Mouse (Mus musculus): ENCODE measurements around the gene Smurf1. TPM values are rescaled to one million over a fixed set of nuclear protein-coding genes. Genes with fewer than 3 reads are reported as not detected.

Gene Smurf1
- polyA plus RNA-seq, 1 experiment from 2014 or later = 18.0 TPM

DNA sequence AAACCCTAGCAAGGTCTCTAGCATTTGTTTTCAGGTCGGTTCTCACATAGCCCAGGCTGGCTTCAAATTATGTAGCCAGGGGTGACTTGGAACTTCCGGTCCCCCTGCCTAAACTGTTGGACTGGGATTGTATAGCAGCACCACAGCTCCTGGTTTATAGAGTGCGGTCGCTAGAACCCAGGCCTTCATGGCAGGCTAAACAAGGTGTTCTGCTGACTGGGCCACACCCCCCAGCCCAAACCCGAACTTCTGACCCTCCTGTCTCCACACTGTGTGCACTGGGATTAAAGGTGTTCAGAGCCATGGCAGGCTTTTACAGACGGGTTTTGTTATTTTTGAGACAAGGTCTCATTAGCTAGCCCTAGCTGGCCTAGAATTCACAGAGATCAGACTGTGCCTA, 13.5 kb upstream of the Smurf1 start:
- Histone ChIP-seq H3K27me3 (ENCODE audit: control insufficient read depth, insufficient read depth, low read length) (no peaks in the 10 kb centered on the region), H3K4me1 (ENCODE audit: control insufficient read depth in 2 of 2, insufficient read depth in 2 of 2, low read length in 2 of 2) (peaks cover 5 to 6% of the 10 kb centered on the region in 2 experiments; a peak in 2 of 4 replicates), H3K4me2 (ENCODE audit: low read length) (no peak overlapping the region), H3K9me3 (ENCODE audit: control insufficient read depth, low read length) (0 out of 2 replicates have a peak, but pooled peaks cover 4% of the 10 kb centered on the region), H3K4me3 (ENCODE audit: control insufficient read depth in 1 of 2, insufficient read depth in 1 of 2, low read depth in 1 of 2, low read length in 2 of 2) (no peak overlapping the region), H3K36me3 (ENCODE audit: control insufficient read depth, insufficient read depth, low read length) (no peaks in the 10 kb centered on the region), H3K9ac (ENCODE audit: low read length) (no peak overlapping the region), H3K27ac (replicated peaks in 1 of 2; ENCODE audit: control insufficient read depth in 1 of 2, insufficient read depth in 1 of 2, low read depth in 2 of 2, low read length in 2 of 2) (peak overlapping the region; percentile 9 to 20; a peak in 1 of 4 replicates)
- WGBS = 77% methylated on average over 6 of the region's 6 CpGs
- no peak for ATAC-seq (ENCODE audit: insufficient number of reproducible peaks, insufficient read depth, low FRiP score, low read depth)

DNA sequence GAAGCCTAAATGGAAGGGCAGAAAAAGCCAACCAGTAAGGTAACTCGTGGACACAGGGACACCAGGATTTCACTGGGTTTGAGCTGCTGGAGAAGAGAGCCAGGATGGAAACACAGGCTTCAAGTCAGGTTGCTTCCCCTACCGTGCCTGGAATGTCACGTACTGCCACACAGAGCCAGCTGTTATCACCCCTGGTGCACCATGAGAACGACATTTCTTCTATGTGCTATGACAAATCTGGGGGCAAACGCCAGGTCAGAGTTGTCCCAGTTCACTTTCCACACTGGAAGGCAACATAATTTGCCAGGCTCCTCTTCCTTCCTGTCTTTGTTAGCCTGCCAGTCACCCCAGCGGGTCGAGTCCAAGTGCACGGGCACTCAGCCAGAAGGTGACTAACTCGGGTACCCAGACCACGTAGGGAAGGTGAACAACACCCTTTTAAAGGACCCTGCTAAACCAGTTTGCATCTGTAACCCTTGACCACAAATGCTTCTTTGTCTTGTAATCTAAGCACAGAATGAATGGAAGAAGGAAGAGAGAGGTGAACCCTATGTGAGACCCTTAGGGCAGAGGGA, 13.0 kb upstream of the Smurf1 start:
- no peak overlapping the region for H3K9ac ChIP-seq (ENCODE audit: low read length)

DNA sequence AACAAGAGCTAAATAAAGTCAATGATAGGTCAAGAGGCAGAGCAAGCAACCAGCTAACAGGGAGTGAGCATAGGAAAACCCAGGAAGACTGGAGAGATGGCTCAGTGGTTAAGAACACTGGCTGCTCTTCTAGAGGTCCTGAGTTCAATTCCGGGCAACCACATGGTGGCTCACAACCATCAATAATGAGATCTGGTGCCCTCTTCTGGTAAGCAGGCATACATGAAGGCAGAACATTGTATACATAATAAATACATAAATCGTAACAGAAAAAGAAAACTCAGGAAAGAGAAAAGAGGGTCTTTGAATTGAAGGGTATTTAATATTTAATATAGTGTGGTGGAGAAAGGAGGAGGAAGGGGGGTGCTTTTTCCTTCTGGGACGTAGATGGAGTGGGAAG, 5.6 kb upstream of the Smurf1 start:
- Histone ChIP-seq H3K4me1 (ENCODE audit: control insufficient read depth in 2 of 2, insufficient read depth in 2 of 2, low read length in 2 of 2) (0 out of 4 replicates have a peak, but pooled peaks cover 0 to 2% of the 10 kb centered on the region in 2 experiments), H3K27ac (replicated peaks in 1 of 2; ENCODE audit: control insufficient read depth in 1 of 2, insufficient read depth in 1 of 2, low read depth in 2 of 2, low read length in 2 of 2) (no peak overlapping the region), H3K4me3 (ENCODE audit: control insufficient read depth in 1 of 2, insufficient read depth in 1 of 2, low read depth in 1 of 2, low read length in 2 of 2) (no peak overlapping the region), H3K9me3 (ENCODE audit: control insufficient read depth, low read length) (no peaks in the 10 kb centered on the region), H3K9ac (ENCODE audit: low read length) (no peak overlapping the region), H3K36me3 (ENCODE audit: control insufficient read depth, insufficient read depth, low read length) (no peaks in the 10 kb centered on the region), H3K27me3 (ENCODE audit: control insufficient read depth, insufficient read depth, low read length) (peaks cover 5% of the 10 kb centered on the region; the same call in 1 of the 2 replicates), H3K4me2 (ENCODE audit: low read length) (no peak overlapping the region)
- no peak for ATAC-seq (ENCODE audit: insufficient number of reproducible peaks, insufficient read depth, low FRiP score, low read depth)
- 77% methylated on average over 3 of the region's 3 CpGs for WGBS

More for the DNA sequence above, 13.0 kb upstream of the Smurf1 start:
- H3K27me3 ChIP-seq (ENCODE audit: control insufficient read depth, insufficient read depth, low read length) = no peaks in the 10 kb centered on the region
- 0 out of 2 replicates have a peak, but pooled peaks cover 4% of the 10 kb centered on the region for H3K9me3 ChIP-seq (ENCODE audit: control insufficient read depth, low read length)
- H3K4me2 ChIP-seq (ENCODE audit: low read length) = no peak overlapping the region
- peaks cover 5 to 6% of the 10 kb centered on the region in 2 experiments; a peak in 2 of 4 replicates for H3K4me1 ChIP-seq (ENCODE audit: control insufficient read depth in 2 of 2, insufficient read depth in 2 of 2, low read length in 2 of 2)
- no peaks in the 10 kb centered on the region for H3K36me3 ChIP-seq (ENCODE audit: control insufficient read depth, insufficient read depth, low read length)
- 21% methylated on average over 10 of the region's 10 CpGs for WGBS
- peak; percentile 39; the same call in 1 of the 2 replicates for ATAC-seq (ENCODE audit: insufficient number of reproducible peaks, insufficient read depth, low FRiP score, low read depth)
- peak overlapping the region; percentile 20 to 46; a peak in 2 of 4 replicates for H3K27ac ChIP-seq (replicated peaks in 1 of 2; ENCODE audit: control insufficient read depth in 1 of 2, insufficient read depth in 1 of 2, low read depth in 2 of 2, low read length in 2 of 2)
- no peak overlapping the region for H3K4me3 ChIP-seq (ENCODE audit: control insufficient read depth in 1 of 2, insufficient read depth in 1 of 2, low read depth in 1 of 2, low read length in 2 of 2)

DNA sequence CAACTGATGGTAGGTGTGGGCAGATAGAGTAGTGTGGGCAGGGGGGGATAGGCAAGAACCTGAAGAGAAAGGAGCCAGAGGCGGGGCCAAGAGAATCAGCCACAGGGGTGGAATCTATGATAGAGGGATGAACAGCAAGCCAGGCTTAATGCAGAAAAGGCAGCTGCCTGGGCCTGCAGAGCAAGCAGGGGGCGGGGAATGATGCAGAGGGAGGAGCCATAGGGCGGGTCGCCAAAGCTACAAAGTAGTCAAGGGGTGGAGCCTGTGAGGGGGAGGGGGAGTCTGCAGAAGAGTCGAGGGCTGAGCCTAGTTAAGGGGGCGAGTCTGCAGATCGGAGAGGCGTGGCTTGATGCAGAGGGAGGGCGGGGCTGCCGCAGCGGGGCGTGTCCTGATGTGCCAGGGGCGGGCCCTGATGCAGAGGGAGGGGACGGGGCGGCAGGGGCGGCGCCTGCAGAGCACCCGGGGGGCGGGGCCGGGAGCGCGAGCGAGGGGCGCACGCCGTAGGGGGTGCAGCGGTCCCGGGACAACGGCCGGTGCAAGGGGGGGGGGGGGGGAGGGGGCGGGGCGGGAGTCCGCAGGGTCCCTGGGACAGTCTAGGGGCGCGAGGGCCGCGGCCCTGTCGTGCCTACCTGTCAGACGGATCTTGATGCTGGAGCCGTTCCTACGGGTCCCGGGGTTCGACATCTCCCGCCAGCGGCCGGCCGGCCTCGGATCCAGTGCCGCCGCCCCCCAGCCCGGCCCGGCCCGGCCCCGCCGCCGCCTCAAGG, 592 bp downstream of the Smurf1 start:
- Histone ChIP-seq H3K9me3 (ENCODE audit: control insufficient read depth, low read length) (no peaks in the 10 kb centered on the region), H3K36me3 (ENCODE audit: control insufficient read depth, insufficient read depth, low read length) (no peaks in the 10 kb centered on the region), H3K27me3 (ENCODE audit: control insufficient read depth, insufficient read depth, low read length) (peaks cover 5% of the 10 kb centered on the region; the same call in 1 of the 2 replicates), H3K9ac (ENCODE audit: low read length) (peak overlapping the region; percentile 96), H3K4me3 (ENCODE audit: control insufficient read depth in 1 of 2, insufficient read depth in 1 of 2, low read depth in 1 of 2, low read length in 2 of 2) (peak overlapping the region; percentile 80 to 94), H3K4me2 (ENCODE audit: low read length) (peak overlapping the region; percentile 87), H3K27ac (replicated peaks in 1 of 2; ENCODE audit: control insufficient read depth in 1 of 2, insufficient read depth in 1 of 2, low read depth in 2 of 2, low read length in 2 of 2) (peak overlapping the region; percentile 52 to 90; a peak in 3 of 4 replicates), H3K4me1 (ENCODE audit: control insufficient read depth in 2 of 2, insufficient read depth in 2 of 2, low read length in 2 of 2) (peaks cover 17 to 34% of the 10 kb centered on the region in 2 experiments)
- WGBS = 2% methylated on average over 35 of the region's 56 CpGs
- ATAC-seq (ENCODE audit: insufficient number of reproducible peaks, insufficient read depth, low FRiP score, low read depth) = peak; percentile 72

- H3K27ac ChIP-seq (replicated peaks in 1 of 2; ENCODE audit: control insufficient read depth in 1 of 2, insufficient read depth in 1 of 2, low read depth in 2 of 2, low read length in 2 of 2) = no peak overlapping the region; a peak in 1 of 4 replicates
- H3K36me3 ChIP-seq (ENCODE audit: control insufficient read depth, insufficient read depth, low read length) = no peaks in the 10 kb centered on the region
- no peaks in the 10 kb centered on the region for H3K9me3 ChIP-seq (ENCODE audit: control insufficient read depth, low read length)
- H3K4me1 ChIP-seq (ENCODE audit: control insufficient read depth in 2 of 2, insufficient read depth in 2 of 2, low read length in 2 of 2) = peaks cover 18 to 34% of the 10 kb centered on the region in 2 experiments
- H3K4me3 ChIP-seq (ENCODE audit: control insufficient read depth in 1 of 2, insufficient read depth in 1 of 2, low read depth in 1 of 2, low read length in 2 of 2) = peak overlapping the region; percentile 80 to 94
- 29% methylated on average over 8 of the region's 8 CpGs for WGBS
- ATAC-seq (ENCODE audit: insufficient number of reproducible peaks, insufficient read depth, low FRiP score, low read depth) = peak; percentile 19
- peaks cover 5% of the 10 kb centered on the region; the same call in 1 of the 2 replicates for H3K27me3 ChIP-seq (ENCODE audit: control insufficient read depth, insufficient read depth, low read length)
- H3K4me2 ChIP-seq (ENCODE audit: low read length) = peak overlapping the region; percentile 87
- H3K9ac ChIP-seq (ENCODE audit: low read length) = no peak overlapping the region
Measured at GRCm38 (mm10) chr5:144964465-144964864, 1.2 kb downstream of the Smurf1 start.

- Histone ChIP-seq H3K4me1 (ENCODE audit: control insufficient read depth in 2 of 2, insufficient read depth in 2 of 2, low read length in 2 of 2) (peaks cover 21 to 38% of the 10 kb centered on the region in 2 experiments), H3K9ac (ENCODE audit: low read length) (peak overlapping the region; percentile 22; the same call in 1 of the 2 replicates), H3K4me3 (ENCODE audit: control insufficient read depth in 1 of 2, insufficient read depth in 1 of 2, low read depth in 1 of 2, low read length in 2 of 2) (peak overlapping the region in 1 of 2 experiments; percentile 12; a peak in 2 of 4 replicates), H3K27ac (replicated peaks in 1 of 2; ENCODE audit: control insufficient read depth in 1 of 2, insufficient read depth in 1 of 2, low read depth in 2 of 2, low read length in 2 of 2) (peak overlapping the region; percentile 58 to 71), H3K27me3 (ENCODE audit: control insufficient read depth, insufficient read depth, low read length) (peaks cover 5% of the 10 kb centered on the region; the same call in 1 of the 2 replicates), H3K9me3 (ENCODE audit: control insufficient read depth, low read length) (no peaks in the 10 kb centered on the region), H3K4me2 (ENCODE audit: low read length) (peak overlapping the region; percentile 87), H3K36me3 (ENCODE audit: control insufficient read depth, insufficient read depth, low read length) (no peaks in the 10 kb centered on the region)
- 7% methylated on average over 13 of the region's 13 CpGs for WGBS
- ATAC-seq (ENCODE audit: insufficient number of reproducible peaks, insufficient read depth, low FRiP score, low read depth) = peak; percentile 27; the same call in 1 of the 2 replicates
Measured at GRCm38 (mm10) chr5:144963817-144964261, 1.8 kb downstream of the Smurf1 start.

DNA sequence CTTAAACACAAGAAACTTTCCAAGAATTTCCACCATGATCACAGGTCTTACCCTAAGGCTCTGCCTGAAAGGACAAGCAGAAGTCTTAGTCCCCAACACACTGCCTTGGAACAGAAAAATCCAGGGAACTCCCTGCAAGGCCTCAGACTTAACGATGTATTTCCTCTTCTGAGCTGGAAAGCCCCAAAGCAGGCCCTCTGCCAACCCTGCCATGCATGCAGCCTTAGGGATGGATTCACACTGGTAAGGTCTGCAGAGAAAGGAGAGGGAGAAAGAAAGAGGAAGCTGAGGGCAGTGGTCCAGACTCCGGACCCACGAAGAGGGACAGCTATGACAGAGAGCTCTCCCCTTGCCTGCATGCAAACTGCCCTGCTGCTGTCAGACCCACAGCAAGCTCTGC, 2.2 kb downstream of the Smurf1 start:
- Histone ChIP-seq H3K4me1 (ENCODE audit: control insufficient read depth in 2 of 2, insufficient read depth in 2 of 2, low read length in 2 of 2) (peaks cover 21 to 42% of the 10 kb centered on the region in 2 experiments), H3K36me3 (ENCODE audit: control insufficient read depth, insufficient read depth, low read length) (no peaks in the 10 kb centered on the region), H3K9ac (ENCODE audit: low read length) (peak overlapping the region; percentile 22; the same call in 1 of the 2 replicates), H3K27me3 (ENCODE audit: control insufficient read depth, insufficient read depth, low read length) (peaks cover 5% of the 10 kb centered on the region; the same call in 1 of the 2 replicates), H3K4me2 (ENCODE audit: low read length) (peak overlapping the region; percentile 87), H3K27ac (replicated peaks in 1 of 2; ENCODE audit: control insufficient read depth in 1 of 2, insufficient read depth in 1 of 2, low read depth in 2 of 2, low read length in 2 of 2) (peak overlapping the region; percentile 58 to 71), H3K4me3 (ENCODE audit: control insufficient read depth in 1 of 2, insufficient read depth in 1 of 2, low read depth in 1 of 2, low read length in 2 of 2) (peak overlapping the region in 1 of 2 experiments; percentile 12; a peak in 2 of 4 replicates), H3K9me3 (ENCODE audit: control insufficient read depth, low read length) (no peaks in the 10 kb centered on the region)
- ATAC-seq (ENCODE audit: insufficient number of reproducible peaks, insufficient read depth, low FRiP score, low read depth) = no peak
- WGBS = 41% methylated on average over 3 of the region's 3 CpGs

Measured in heart, embryonic 14.5 days (tissue).